17 mouse cellular contexts compared by ENCODE assay signal in genomic region chr1:25034161-25034560, GRCm38 (mm10).
A peak's percentile ranks its signal among the peaks of the same experiment; 100 is the strongest.
DNase-seq lines count a peak whose midpoint lies in the region; ATAC-seq and TF ChIP-seq lines count a peak whose summit lies in the region.
"Had no signal": no experiment of that assay in that cellular context is flagged by ENCODE, and none has a peak within 500 bp of the region (broad histone marks: within the 10 kb centered on the region; RNA-seq: fewer than 3 reads in every experiment).

No protein-coding gene starts in this region.

- peak; percentile 47 for ATAC-seq in forebrain, embryonic 15.5 days (replicated peaks)
- ATAC-seq in midbrain, embryonic 15.5 days (replicated peaks): peak; percentile 77
- ATAC-seq: Patski had no signal

- no peak for TF ChIP-seq POLR2A in brain, embryonic 14.5 days (IDR thresholded peaks at IDR 0.05; ENCODE audit: borderline replicate concordance, extremely low read depth, insufficient read depth, insufficient read length, poor library complexity, severe bottlenecking)

- H3K4me2 ChIP-seq in forebrain, embryonic 15.5 days (replicated peaks): 0 out of 2 replicates have a peak overlapping the region, but pooled peaks have one; percentile 10
- peak overlapping the region; percentile 23 for H3K4me2 ChIP-seq in midbrain, embryonic 15.5 days
- H3K4me2 ChIP-seq: heart, embryonic 13.5 days; liver, embryonic 15.5 days had no signal

- no peak overlapping the region for H3K9ac ChIP-seq in forebrain, embryonic 15.5 days (replicated peaks)
- H3K9ac ChIP-seq in midbrain, embryonic 15.5 days: no peak overlapping the region
- H3K9ac ChIP-seq: heart, embryonic 13.5 days; liver, embryonic 15.5 days had no signal

- peak; percentile 58 for DNase-seq in brain, embryonic 14.5 days (ENCODE audit: low read depth)
- peak; percentile 23 to 26 for DNase-seq in cerebellum, adult 18-20 months
- no peak for DNase-seq in lung, postnatal 25 days (ENCODE audit: low spot score)
- no peak for DNase-seq in layer of hippocampus, postnatal 10 days (ENCODE audit: low spot score in 2 of 2)
- DNase-seq in thymus, postnatal 25 days: no peak
- DNase-seq in layer of hippocampus, adult 8-10 months (ENCODE audit: low spot score in 2 of 2): no peak
- DNase-seq: adrenal gland, postnatal 10 days; gastrocnemius, postnatal 14 days; kidney, postnatal 10 days had no signal

- 45% methylated on average over 10 of the region's 10 CpGs for WGBS in forebrain, embryonic 15.5 days
- WGBS in midbrain, embryonic 15.5 days: 47% methylated on average over 10 of the region's 10 CpGs

- no peak for TF ChIP-seq CTCF in brain, embryonic 14.5 days (IDR thresholded peaks at IDR 0.05; ENCODE audit: borderline replicate concordance, extremely low read depth, insufficient read depth, insufficient read length)

- no peaks in the 10 kb centered on the region for H3K27me3 ChIP-seq in forebrain, embryonic 15.5 days
- no peaks in the 10 kb centered on the region for H3K27me3 ChIP-seq in midbrain, embryonic 15.5 days (replicated peaks)
- H3K27me3 ChIP-seq: CH12.LX; heart, embryonic 13.5 days; liver, embryonic 15.5 days; megakaryocyte, embryonic 14.5 days had no signal

- H3K9me3 ChIP-seq in forebrain, embryonic 15.5 days: no peaks in the 10 kb centered on the region
- no peaks in the 10 kb centered on the region for H3K9me3 ChIP-seq in midbrain, embryonic 15.5 days
- H3K9me3 ChIP-seq: heart, embryonic 13.5 days had no signal

- no peak overlapping the region for H3K4me3 ChIP-seq in forebrain, embryonic 15.5 days
- H3K4me3 ChIP-seq in midbrain, embryonic 15.5 days: no peak overlapping the region
- H3K4me3 ChIP-seq: erythroblast, embryonic 14.5 days; heart, embryonic 13.5 days; liver, embryonic 15.5 days; megakaryocyte, embryonic 14.5 days had no signal

- H3K36me3 ChIP-seq in forebrain, embryonic 15.5 days: no peaks in the 10 kb centered on the region
- H3K36me3 ChIP-seq in midbrain, embryonic 15.5 days (replicated peaks): no peaks in the 10 kb centered on the region
- H3K36me3 ChIP-seq: heart, embryonic 13.5 days; liver, embryonic 15.5 days had no signal

- H3K4me1 ChIP-seq in forebrain, embryonic 15.5 days: peaks cover 9% of the 10 kb centered on the region
- H3K4me1 ChIP-seq in midbrain, embryonic 15.5 days: peaks cover 13% of the 10 kb centered on the region
- H3K4me1 ChIP-seq: heart, embryonic 13.5 days; liver, embryonic 15.5 days; megakaryocyte, embryonic 14.5 days had no signal

- H3K27ac ChIP-seq in forebrain, embryonic 15.5 days (replicated peaks): 0 out of 2 replicates have a peak overlapping the region, but pooled peaks have one; percentile 17
- peak overlapping the region; percentile 57; the same call in 1 of the 2 replicates for H3K27ac ChIP-seq in midbrain, embryonic 15.5 days
- H3K27ac ChIP-seq: heart, embryonic 13.5 days; liver, embryonic 15.5 days had no signal

Comparison
In these comparisons a context has a peak if more than half of its experiments do, and no peak if none do; other contexts are left out.
1. DNase-seq: peak in brain, embryonic 14.5 days (single experiment) and cerebellum, adult 18-20 months (2 of 2); none in lung, postnatal 25 days (single experiment), layer of hippocampus, postnatal 10 days (0 of 2), thymus, postnatal 25 days (single experiment) and layer of hippocampus, adult 8-10 months (0 of 2).